Mouse (Mus musculus) brain, embryonic 14.5 days (tissue): ENCODE measurements around the gene Spdya.

Experiments
- CTCF ChIP-seq: fragments of 200-500 bp; IDR thresholded peaks from 2 replicates; pipeline ENCODE4 v1.5.1; 2012; ENCODE audit warnings: inconsistent platforms, mild to moderate bottlenecking, moderate library complexity, borderline replicate concordance; ENCODE audit not compliant: insufficient read depth, insufficient read length; ENCODE audit errors: extremely low read depth
- POLR2A ChIP-seq: fragments of 200-500 bp; IDR thresholded peaks from 2 replicates; pipeline ENCODE4 v1.6.1; 2012; ENCODE audit warnings: mild to moderate bottlenecking, inconsistent platforms, borderline replicate concordance; ENCODE audit not compliant: poor library complexity, insufficient read depth, insufficient read length, severe bottlenecking; ENCODE audit errors: extremely low read depth

GRCm38 (mm10) chr17:71615638-71616318, 63.9 kb downstream of the Spdya start, which contains the start of gene Wdr43:
- TF ChIP-seq POLR2A (peak; percentile 93), CTCF (no peak)
